Mouse (Mus musculus) lung, embryonic 15.5 days (tissue): ENCODE measurements around the gene Slc25a34. TPM values are rescaled to one million over a fixed set of nuclear protein-coding genes. Genes with fewer than 3 reads are reported as not detected.

Experiments used
- ATAC-seq: fragments of 200-750 bp; cut with Nextera tagmentation; 2 replicates; pipeline ENCODE4 v1.8.0; 2017; ENCODE audit warnings: moderate number of reproducible peaks, borderline replicate concordance; ENCODE audit not compliant: low FRiP score, low TSS enrichment; ENCODE audit errors: extremely low read depth
- H3K27ac ChIP-seq: fragments of 300-500 bp; sonication (generic); 2 replicates; pipeline ENCODE4 v1.5.1; 2015; ENCODE audit warnings: moderate library complexity, mild to moderate bottlenecking, inconsistent platforms
- H3K27me3 ChIP-seq: fragments of 300-500 bp; sonication (generic); 2 replicates; pipeline ENCODE4 v1.6.1; 2015; ENCODE audit warnings: inconsistent platforms
- H3K36me3 ChIP-seq: fragments of 300-500 bp; sonication (generic); 2 replicates; pipeline ENCODE4 v1.6.1; 2015; ENCODE audit warnings: inconsistent platforms
- H3K4me1 ChIP-seq: fragments of 300-500 bp; sonication (generic); 2 replicates; pipeline ENCODE4 v1.6.1; 2015; ENCODE audit warnings: inconsistent platforms
- H3K4me2 ChIP-seq: fragments of 300-500 bp; sonication (generic); 2 replicates; pipeline ENCODE4 v1.6.1; 2015; ENCODE audit warnings: inconsistent platforms, mild to moderate bottlenecking, moderate library complexity
- H3K4me3 ChIP-seq: fragments of 300-500 bp; sonication (generic); 2 replicates; pipeline ENCODE4 v1.5.1; 2015; ENCODE audit warnings: mild to moderate bottlenecking, inconsistent platforms
- H3K9ac ChIP-seq: fragments of 300-500 bp; sonication (generic); 2 replicates; pipeline ENCODE4 v1.6.1; 2015; ENCODE audit warnings: inconsistent platforms
- H3K9me3 ChIP-seq: fragments of 300-500 bp; sonication (generic); 2 replicates; pipeline ENCODE4 v1.6.1; 2016; ENCODE audit warnings: inconsistent platforms
- WGBS: fragments of 180-500 bp; shearing (Covaris S2); methylation state at CpG from one replicate; pipeline ENCODE4 v1.1.7; 2015; 5-methylcytosine and 5-hydroxymethylcytosine counted together
- polyA plus RNA-seq: library from polyadenylated mRNA; unstranded; fragments of >200 nt; fragmentation: Nextera tagmentation; extraction: Ambion mirVana; gene quantifications from 2 replicates; pipeline ENCODE4 v1.2.1, GENCODE M21; 2015

The Slc25a34 gene
- polyA plus RNA-seq, 1 experiment from 2014 or later = 0.09 TPM

GRCm38 (mm10) chr4:141655908-141656608 is 32.4 kb upstream of the Slc25a34 start:
- H3K4me2 ChIP-seq = no peak overlapping the region
- no peak for ATAC-seq
- H3K9me3 ChIP-seq = no peaks in the 10 kb centered on the region
- 74% methylated on average over 12 of the region's 12 CpGs for WGBS
- H3K9ac ChIP-seq = no peak overlapping the region
- no peak overlapping the region for H3K27ac ChIP-seq
- peaks cover 36% of the 10 kb centered on the region for H3K36me3 ChIP-seq
- H3K27me3 ChIP-seq = no peaks in the 10 kb centered on the region
- no peak overlapping the region for H3K4me3 ChIP-seq
- peaks cover 2% of the 10 kb centered on the region for H3K4me1 ChIP-seq

- WGBS = 80% methylated on average over 6 of the region's 6 CpGs
- Histone ChIP-seq H3K27me3 (no peaks in the 10 kb centered on the region), H3K27ac (no peak overlapping the region), H3K4me3 (no peak overlapping the region), H3K9me3 (no peaks in the 10 kb centered on the region), H3K36me3 (peaks cover 20% of the 10 kb centered on the region), H3K4me2 (no peak overlapping the region), H3K9ac (no peak overlapping the region), H3K4me1 (peaks cover 11% of the 10 kb centered on the region)
- no peak for ATAC-seq
These were observed 30.9 kb upstream of the Slc25a34 start for GRCm38 (mm10) chr4:141654509-141654908.

GRCm38 (mm10) chr4:141653813-141654212 is 30.2 kb upstream of the Slc25a34 start:
- no peak for ATAC-seq
- peaks cover 15% of the 10 kb centered on the region for H3K4me1 ChIP-seq
- no peak overlapping the region for H3K4me2 ChIP-seq
- no peaks in the 10 kb centered on the region for H3K9me3 ChIP-seq
- H3K27ac ChIP-seq = no peak overlapping the region
- WGBS = 84% methylated on average over 13 of the region's 13 CpGs
- peaks cover 13% of the 10 kb centered on the region for H3K36me3 ChIP-seq
- no peaks in the 10 kb centered on the region for H3K27me3 ChIP-seq
- H3K9ac ChIP-seq = no peak overlapping the region
- no peak overlapping the region for H3K4me3 ChIP-seq

- Histone ChIP-seq H3K27me3 (no peaks in the 10 kb centered on the region), H3K27ac (no peak overlapping the region), H3K9ac (no peak overlapping the region), H3K36me3 (peaks cover 11% of the 10 kb centered on the region; the same call in 1 of the 2 replicates), H3K4me3 (no peak overlapping the region), H3K4me2 (no peak overlapping the region), H3K9me3 (no peaks in the 10 kb centered on the region), H3K4me1 (peaks cover 16% of the 10 kb centered on the region)
- 78% methylated on average over 8 of the region's 8 CpGs for WGBS
- no peak for ATAC-seq
These were observed 29.4 kb upstream of the Slc25a34 start for GRCm38 (mm10) chr4:141653044-141653443.

GRCm38 (mm10) chr4:141651944-141652343 is 28.3 kb upstream of the Slc25a34 start:
- Histone ChIP-seq H3K4me1 (peaks cover 16% of the 10 kb centered on the region), H3K4me2 (no peak overlapping the region), H3K27ac (no peak overlapping the region), H3K9ac (no peak overlapping the region), H3K36me3 (peaks cover 14% of the 10 kb centered on the region; the same call in 1 of the 2 replicates), H3K9me3 (no peaks in the 10 kb centered on the region), H3K27me3 (no peaks in the 10 kb centered on the region), H3K4me3 (no peak overlapping the region)
- WGBS = 90% methylated on average over 10 of the region's 10 CpGs
- ATAC-seq = no peak

- peaks cover 14% of the 10 kb centered on the region; the same call in 1 of the 2 replicates for H3K36me3 ChIP-seq
- H3K4me3 ChIP-seq = no peak overlapping the region
- 87% methylated on average over 6 of the region's 6 CpGs for WGBS
These were observed 27.7 kb upstream of the Slc25a34 start for GRCm38 (mm10) chr4:141651286-141651685.

GRCm38 (mm10) chr4:141649244-141649643 is 25.6 kb upstream of the Slc25a34 start:
- Histone ChIP-seq H3K9me3 (no peaks in the 10 kb centered on the region), H3K27ac (0 out of 2 replicates have a peak overlapping the region, but pooled peaks have one; percentile 16), H3K27me3 (no peaks in the 10 kb centered on the region), H3K9ac (no peak overlapping the region), H3K4me3 (no peak overlapping the region), H3K36me3 (peaks cover 14% of the 10 kb centered on the region; the same call in 1 of the 2 replicates), H3K4me2 (no peak overlapping the region), H3K4me1 (peaks cover 17% of the 10 kb centered on the region)
- 45% methylated on average over 6 of the region's 6 CpGs for WGBS
- ATAC-seq = peak; percentile 10; the same call in 1 of the 2 replicates

More at GRCm38 (mm10) chr4:141651286-141651685, 27.7 kb upstream of the Slc25a34 start:
- Histone ChIP-seq H3K4me2 (no peak overlapping the region), H3K27me3 (no peaks in the 10 kb centered on the region), H3K27ac (no peak overlapping the region), H3K9ac (no peak overlapping the region), H3K4me1 (peaks cover 16% of the 10 kb centered on the region), H3K9me3 (no peaks in the 10 kb centered on the region)
- no peak for ATAC-seq

GRCm38 (mm10) chr4:141648262-141648661 is 24.6 kb upstream of the Slc25a34 start:
- H3K36me3 ChIP-seq = peaks cover 14% of the 10 kb centered on the region; the same call in 1 of the 2 replicates
- H3K4me3 ChIP-seq = no peak overlapping the region
- no peaks in the 10 kb centered on the region for H3K9me3 ChIP-seq
- no peak overlapping the region for H3K4me2 ChIP-seq
- no peak overlapping the region for H3K9ac ChIP-seq
- WGBS = 98% methylated on average over 5 of the region's 5 CpGs
- H3K27me3 ChIP-seq = no peaks in the 10 kb centered on the region
- no peak overlapping the region for H3K27ac ChIP-seq
- H3K4me1 ChIP-seq = peaks cover 27% of the 10 kb centered on the region
- ATAC-seq = no peak

- peaks cover 11% of the 10 kb centered on the region; the same call in 1 of the 2 replicates for H3K36me3 ChIP-seq
- 86% methylated on average over 3 of the region's 3 CpGs for WGBS
- no peak overlapping the region for H3K27ac ChIP-seq
These were observed 23.6 kb upstream of the Slc25a34 start for GRCm38 (mm10) chr4:141647187-141647586.

GRCm38 (mm10) chr4:141645988-141646387 is 22.4 kb upstream of the Slc25a34 start:
- Histone ChIP-seq H3K4me1 (peaks cover 41% of the 10 kb centered on the region), H3K36me3 (peaks cover 12% of the 10 kb centered on the region), H3K27me3 (no peaks in the 10 kb centered on the region), H3K4me2 (no peak overlapping the region), H3K4me3 (no peak overlapping the region), H3K27ac (no peak overlapping the region), H3K9ac (no peak overlapping the region), H3K9me3 (no peaks in the 10 kb centered on the region)
- WGBS = 91% methylated on average over 8 of the region's 8 CpGs
- no peak for ATAC-seq

More at GRCm38 (mm10) chr4:141647187-141647586, 23.6 kb upstream of the Slc25a34 start:
- no peak overlapping the region for H3K4me3 ChIP-seq
- no peak overlapping the region for H3K9ac ChIP-seq
- no peak for ATAC-seq
- no peaks in the 10 kb centered on the region for H3K9me3 ChIP-seq
- no peaks in the 10 kb centered on the region for H3K27me3 ChIP-seq
- H3K4me1 ChIP-seq = peaks cover 33% of the 10 kb centered on the region
- H3K4me2 ChIP-seq = no peak overlapping the region

GRCm38 (mm10) chr4:141643118-141643855 is 19.7 kb upstream of the Slc25a34 start:
- Histone ChIP-seq H3K9me3 (no peaks in the 10 kb centered on the region), H3K36me3 (peaks cover 28% of the 10 kb centered on the region), H3K4me1 (peaks cover 28% of the 10 kb centered on the region), H3K4me3 (no peak overlapping the region), H3K27ac (peak overlapping the region; percentile 93), H3K4me2 (peak overlapping the region; percentile 33), H3K9ac (no peak overlapping the region), H3K27me3 (no peaks in the 10 kb centered on the region)
- WGBS = 27% methylated on average over 7 of the region's 7 CpGs
- peak; percentile 85 for ATAC-seq
